Mouse (Mus musculus) naive thymus-derived CD4-positive, alpha-beta T cell, adult 5 months (primary cell): ENCODE measurements around the gene Olfr107. TPM values are rescaled to one million over a fixed set of nuclear protein-coding genes. Genes with fewer than 3 reads are reported as not detected.

ENCODE experiments used
- polyA plus RNA-seq: library from polyadenylated mRNA; unstranded; fragments of 100-300 nt; shearing (Covaris generic); gene quantifications from one replicate; pipeline ENCODE4 v1.2.1, GENCODE M21; 2017

Olfr107 gene
- polyA plus RNA-seq = 0.12 TPM

GRCm38 (mm10) chr17:37398926-37399325 lies at the start of gene Olfr107:
Gene Olfr107, plus strand, starts transcription at chr17:37399226.

GRCm38 (mm10) chr17:37359282-37359681 lies 39.7 kb upstream of the Olfr107 start, which contains the start of gene Olfr104-ps:
Gene Olfr104-ps, plus strand, starts transcription at chr17:37359582.

GRCm38 (mm10) chr17:37378733-37379132 lies 20.3 kb upstream of the Olfr107 start, which contains the start of gene Olfr105-ps:
Gene Olfr105-ps, plus strand, starts transcription at chr17:37379033.

GRCm38 (mm10) chr17:37390093-37390492 lies 8.9 kb upstream of the Olfr107 start, which contains the start of gene Olfr106-ps:
Gene Olfr106-ps, plus strand, starts transcription at chr17:37390393.

GRCm38 (mm10) chr17:37445180-37445579 lies 46.2 kb downstream of the Olfr107 start, which contains the start of gene Olfr108:
Gene Olfr108, plus strand, starts transcription at chr17:37445480.

Other genes with a start within 250 kb of the Olfr107 start
- not detected for gene Olfr93, start 237.7 kb upstream of the Olfr107 start, polyA plus RNA-seq
- gene Ubd, start 205.3 kb upstream of the Olfr107 start, polyA plus RNA-seq = not detected
- not detected for gene Olfr94, start 198.2 kb upstream of the Olfr107 start, polyA plus RNA-seq
- not detected for gene Olfr95, start 186.1 kb upstream of the Olfr107 start, polyA plus RNA-seq
- gene Olfr96, start 179.1 kb upstream of the Olfr107 start, polyA plus RNA-seq = not detected
- not detected for gene Olfr97, start 161.9 kb upstream of the Olfr107 start, polyA plus RNA-seq
- not detected for gene Olfr98, start 135.5 kb upstream of the Olfr107 start, polyA plus RNA-seq
- 73.9 TPM for gene H2-M3, start 129.0 kb upstream of the Olfr107 start, polyA plus RNA-seq
- 1.3 TPM for gene Olfr99, start 115.8 kb upstream of the Olfr107 start, polyA plus RNA-seq
- not detected for gene Olfr101, start 94.9 kb upstream of the Olfr107 start, polyA plus RNA-seq
- gene Olfr102, start 82.2 kb upstream of the Olfr107 start, polyA plus RNA-seq = 0.29 TPM
- not detected for gene Olfr103, start 59.5 kb upstream of the Olfr107 start, polyA plus RNA-seq
- not detected for gene Olfr104-ps, start 39.6 kb upstream of the Olfr107 start, polyA plus RNA-seq
- not detected for gene Olfr105-ps, start 20.2 kb upstream of the Olfr107 start, polyA plus RNA-seq
- not detected for gene Olfr106-ps, start 8.8 kb upstream of the Olfr107 start, polyA plus RNA-seq
- not detected for gene Olfr108, start 46.3 kb downstream of the Olfr107 start, polyA plus RNA-seq
- not detected for gene Olfr109, start 59.7 kb downstream of the Olfr107 start, polyA plus RNA-seq
- not detected for gene H2-M2, start 84.3 kb downstream of the Olfr107 start, polyA plus RNA-seq
- not detected for gene Olfr110, start 93.2 kb downstream of the Olfr107 start, polyA plus RNA-seq
- not detected for gene Olfr111, start 108.8 kb downstream of the Olfr107 start, polyA plus RNA-seq
- not detected for gene Olfr112, start 170.2 kb downstream of the Olfr107 start, polyA plus RNA-seq
- gene Olfr113, start 178.4 kb downstream of the Olfr107 start, polyA plus RNA-seq = not detected
- not detected for gene Olfr114, start 193.5 kb downstream of the Olfr107 start, polyA plus RNA-seq
- gene Olfr115, start 227.9 kb downstream of the Olfr107 start, polyA plus RNA-seq = not detected
- gene Olfr116, start 228.0 kb downstream of the Olfr107 start, polyA plus RNA-seq = not detected